Mouse (Mus musculus) left cerebral cortex, adult 2 months (tissue): ENCODE results near the gene Stk36. TPM values are rescaled to one million over a fixed set of nuclear protein-coding genes. Genes with fewer than 3 reads are reported as not detected.

Experiments
- DNase-seq, 2 experiments: peaks; one replicate each; pipeline ENCODE4 v3.0.0; 2021 to 2022; ENCODE audit warnings: low spot score in 2 of 2, mixed read lengths in 1 of 2; ENCODE audit errors: extremely low spot score in 1 of 2
- H3K27ac ChIP-seq: fragments of 200-600 bp; 2 replicates; pipeline ENCODE4 v1.8.1; 2022
- H3K4me3 ChIP-seq: fragments of 200-600 bp; 2 replicates; pipeline ENCODE4 v1.8.1; 2022
- CTCF ChIP-seq: fragments of 200-600 bp; IDR thresholded peaks from 2 replicates; pipeline ENCODE4 v1.8.1; 2022; ENCODE audit warnings: antibody characterized with exemption, mild to moderate bottlenecking, moderate library complexity
- intact Hi-C: fragments of 180-260 bp; cut with DNase I; formaldehyde crosslinking; loops from one replicate; pipeline ENCODE4 v1.15.1; 2025
- microRNA-seq, 2 experiments: library from miRNA; unstranded; fragments of <30 nt; microRNA quantifications; one replicate each; pipeline ENCODE4 v1.2.0; 2021
- total RNA-seq, 2 experiments: library from RNA; stranded (reverse); gene quantifications; 2 replicates each; pipeline ENCODE4 v1.2.3; 2021

Stk36 gene
- total RNA-seq, 2 experiments from 2014 or later = 6.0 to 8.7 TPM

DNA sequence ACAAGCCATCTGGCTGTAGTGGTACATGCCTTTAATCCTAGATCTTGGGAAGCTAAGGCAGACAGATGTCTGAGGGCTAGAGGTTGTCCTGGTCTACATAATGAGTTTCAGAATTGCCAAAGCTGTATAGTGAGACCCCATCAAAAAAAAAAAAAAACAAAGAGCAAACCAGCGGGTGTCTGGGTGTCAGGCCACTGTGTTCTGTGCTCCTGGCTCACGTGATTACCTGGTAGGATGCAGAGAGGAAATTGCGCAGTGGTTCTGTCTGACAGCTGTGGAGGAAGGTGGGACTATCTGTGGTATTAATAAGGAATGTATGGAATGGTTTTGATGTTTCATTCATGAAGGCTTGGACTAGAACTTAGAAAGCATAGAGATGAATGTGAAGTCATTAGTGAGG lies 75.6 kb downstream of the Stk36 start:
- DNase-seq = no peak
- H3K4me3 ChIP-seq = no peak overlapping the region
- TF ChIP-seq CTCF = no peak
- no peak overlapping the region for H3K27ac ChIP-seq
- intact Hi-C loops = no loop called here

GRCm38 (mm10) chr1:74677843-74678242 lies 76.6 kb downstream of the Stk36 start:
- H3K4me3 ChIP-seq = no peak overlapping the region
- H3K27ac ChIP-seq = no peak overlapping the region
- intact Hi-C loops = no loop called here
- no peak for TF ChIP-seq CTCF
- no peak for DNase-seq

Small RNA genes lying within 50 kb of the gene (microRNA-seq; reads per million reads assigned to microRNA genes)
- 0 reads per million in 2 experiments for gene Gm25035

Other genes with a start within 250 kb of the Stk36 start
- 1 to 10 TPM in 1 of 2 experiments, under 1 TPM in 1; 0.54 to 1.9 TPM for gene Catip, start 239.3 kb upstream of the Stk36 start, total RNA-seq
- 1 to 10 TPM; 5.0 to 5.4 TPM for gene Slc11a1, start 226.2 kb upstream of the Stk36 start, total RNA-seq
- 10 to 100 TPM; 21.6 to 25.6 TPM for gene Ctdsp1, start 209.9 kb upstream of the Stk36 start, total RNA-seq
- gene Vil1, start 192.1 kb upstream of the Stk36 start, total RNA-seq = 1 to 10 TPM in 1 of 2 experiments, under 1 TPM in 1; 0.30 to 1.0 TPM
- 10 to 100 TPM; 26.6 to 27.0 TPM for gene Cnot9, start 95.4 kb upstream of the Stk36 start, total RNA-seq
- gene Plcd4, start 58.6 kb upstream of the Stk36 start, total RNA-seq = 10 to 100 TPM; 16.0 to 16.7 TPM
- 10 to 100 TPM; 27.9 to 30.7 TPM for gene Usp37, start 57.2 kb upstream of the Stk36 start, total RNA-seq
- 10 to 100 TPM; 36.1 to 36.7 TPM for gene Zfp142, start 13.2 kb upstream of the Stk36 start, total RNA-seq
- gene Bcs1l, start 13.2 kb upstream of the Stk36 start, total RNA-seq = 10 to 100 TPM; 22.9 to 23.7 TPM
- 10 to 100 TPM; 64.1 to 71.2 TPM for gene Rnf25, start within 50 bp of the Stk36 start, total RNA-seq
- 10 to 100 TPM; 22.1 to 24.1 TPM for gene Ttll4, start 60.3 kb downstream of the Stk36 start, total RNA-seq
- gene Cyp27a1, start 112.1 kb downstream of the Stk36 start, total RNA-seq = 1 to 10 TPM; 1.7 to 4.5 TPM
- not detected for gene Prkag3, start 147.8 kb downstream of the Stk36 start, total RNA-seq
- 1 to 10 TPM; 2.1 to 4.7 TPM for gene Wnt6, start 170.4 kb downstream of the Stk36 start, total RNA-seq
- 10 to 100 TPM; 15.0 to 18.2 TPM for gene Wnt10a, start 190.1 kb downstream of the Stk36 start, total RNA-seq